Mouse (Mus musculus): ENCODE results near the gene Tmem56.

The Tmem56 gene

DNA sequence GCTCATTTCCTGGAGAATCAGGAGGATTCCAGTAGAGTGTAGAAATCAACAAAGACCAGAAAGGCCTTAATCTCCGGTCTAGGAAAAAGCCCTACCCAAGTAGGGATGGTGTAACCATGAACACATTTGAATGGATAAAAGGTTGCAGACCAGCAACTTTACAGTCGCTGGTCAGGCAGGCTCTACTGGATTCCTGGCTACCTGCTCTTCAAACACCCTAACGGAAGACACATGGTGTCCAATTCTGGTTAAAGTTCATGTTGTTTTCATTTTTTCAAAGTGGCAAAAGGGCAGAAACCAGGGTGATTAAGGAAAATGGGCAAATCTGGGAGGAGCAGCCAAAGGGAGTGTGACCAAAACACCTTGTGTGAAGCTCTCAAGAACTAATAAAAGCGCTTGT lies 5.9 kb downstream of the Tmem56 start:
- DNase-seq, result no peak

DNA sequence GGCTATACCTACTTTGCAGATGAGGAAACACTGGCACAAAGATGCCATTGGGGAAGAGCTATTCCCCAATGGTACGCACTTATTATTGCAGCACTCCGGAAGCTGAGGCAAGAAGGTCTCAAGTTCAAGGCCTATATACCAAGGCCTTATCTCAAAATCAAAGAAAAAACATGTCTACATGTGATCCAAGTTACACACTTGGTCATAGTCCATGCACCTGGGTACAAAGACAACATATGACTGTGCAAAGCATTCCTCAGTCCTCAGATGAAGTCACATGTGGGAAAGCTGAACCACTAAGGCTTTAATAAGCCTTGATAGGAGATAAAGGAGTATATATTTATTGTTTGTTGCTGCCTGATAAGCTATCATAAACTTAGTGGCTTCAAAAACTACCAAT lies 8.9 kb downstream of the Tmem56 start:
- DNase-seq, result no peak

- no peak for DNase-seq
Observed at GRCm38 (mm10) chr3:121272577-121272976, 10.3 kb downstream of the Tmem56 start.

DNA sequence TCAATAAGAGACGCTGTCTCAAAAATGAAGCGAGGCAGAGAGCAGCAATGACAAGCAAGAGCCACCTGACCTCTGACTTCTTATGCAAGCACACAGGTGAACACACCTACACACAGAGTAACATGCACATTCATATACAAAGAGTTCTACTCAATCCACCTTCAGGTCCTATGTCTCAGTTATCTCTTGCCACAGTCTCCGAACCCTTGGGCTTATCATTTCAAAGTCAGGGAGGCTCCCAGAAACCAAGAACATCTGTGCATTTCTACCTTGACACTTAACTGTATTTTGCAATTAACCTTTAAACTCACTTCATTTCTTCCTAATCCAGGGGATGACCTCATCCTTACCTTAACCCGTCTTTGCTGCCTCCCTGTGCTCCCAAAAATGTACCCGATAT lies 15.6 kb downstream of the Tmem56 start:
- DNase-seq, result no peak

DNA sequence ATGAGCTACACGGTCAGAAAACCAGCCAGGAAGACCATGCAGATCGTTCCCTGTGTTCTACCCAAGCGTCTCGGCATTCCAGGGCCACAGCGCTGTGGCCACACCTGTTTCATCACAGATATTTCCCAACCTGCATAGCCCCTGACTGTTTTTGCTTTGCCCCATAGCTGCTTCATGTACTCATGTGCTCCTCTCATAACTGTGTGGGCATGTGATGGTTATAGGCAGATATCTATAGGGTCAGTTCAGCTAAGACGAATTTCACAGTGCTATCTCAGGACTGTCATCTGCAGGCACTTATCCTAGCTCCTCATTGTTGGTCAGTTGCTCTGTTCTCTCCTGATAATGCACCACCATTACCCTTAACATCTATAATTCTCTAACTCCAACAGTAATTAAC lies 18.7 kb downstream of the Tmem56 start:
- DNase-seq, result no peak

DNA sequence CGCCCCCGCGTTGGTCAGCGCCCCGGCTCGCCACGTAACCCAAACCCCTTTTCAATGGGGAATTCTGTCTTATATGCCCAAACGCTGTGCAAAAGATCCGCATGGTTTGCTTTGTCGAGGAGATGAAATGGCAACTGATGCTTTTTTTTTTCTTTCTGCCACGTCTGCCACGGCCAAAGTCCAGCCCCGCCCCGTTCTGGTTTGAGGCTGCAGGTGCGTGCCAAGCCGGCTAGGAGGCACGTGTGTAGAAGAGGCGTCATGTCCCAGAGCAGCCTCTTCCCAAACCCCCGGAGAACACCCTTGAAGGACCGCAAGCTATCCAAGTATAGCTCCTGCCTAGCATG lies 19.7 kb downstream of the Tmem56 start:
- DNase-seq, result peak; percentile 57

GRCm38 (mm10) chr3:121262521-121263204 lies 20.2 kb downstream of the Tmem56 start:
- peak; percentile 53 for DNase-seq

GRCm38 (mm10) chr3:121261939-121262520 lies 20.9 kb downstream of the Tmem56 start:
- DNase-seq, result no peak

DNA sequence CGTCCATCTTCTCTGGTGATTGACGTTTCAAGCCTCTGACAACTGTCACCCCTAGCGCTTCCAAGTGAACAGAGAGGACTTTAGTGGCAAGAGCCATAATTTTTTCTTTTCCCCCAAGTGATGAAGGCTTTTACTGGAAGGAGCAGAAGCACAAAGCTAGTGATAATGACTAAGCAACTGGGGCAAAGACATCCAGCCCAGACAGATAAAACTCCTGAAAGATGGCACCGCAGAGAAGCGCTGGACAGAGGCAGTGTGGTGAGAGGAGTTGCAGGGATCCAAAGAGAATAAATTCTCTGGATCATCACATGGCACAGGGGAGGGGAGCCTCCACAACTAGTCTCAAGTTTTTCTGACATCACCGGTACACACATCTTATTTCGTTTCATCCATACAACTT lies 21.6 kb downstream of the Tmem56 start:
- no peak for DNase-seq

DNA sequence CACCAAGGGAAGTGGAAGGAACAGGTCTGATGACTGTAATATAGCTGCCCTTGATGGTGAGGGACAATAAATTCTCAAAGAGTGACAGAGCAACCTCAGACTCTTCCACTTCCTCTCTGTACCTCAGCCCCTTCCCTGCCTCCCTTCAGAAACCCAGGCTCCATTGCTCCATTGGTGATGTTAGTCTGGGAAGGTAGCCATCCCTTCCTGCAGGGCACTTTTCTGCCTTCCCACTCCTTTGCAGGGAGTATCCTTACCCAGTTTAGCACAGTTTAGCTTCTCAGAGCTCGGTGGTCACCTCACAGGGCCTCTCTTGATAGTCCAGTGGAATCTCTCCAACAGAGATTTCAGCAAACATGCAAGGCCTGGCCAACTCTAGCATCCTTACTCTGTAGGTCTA lies 22.1 kb downstream of the Tmem56 start:
- DNase-seq, result no peak

GRCm38 (mm10) chr3:121260041-121260440 lies 22.9 kb downstream of the Tmem56 start:
- DNase-seq, result no peak

DNA sequence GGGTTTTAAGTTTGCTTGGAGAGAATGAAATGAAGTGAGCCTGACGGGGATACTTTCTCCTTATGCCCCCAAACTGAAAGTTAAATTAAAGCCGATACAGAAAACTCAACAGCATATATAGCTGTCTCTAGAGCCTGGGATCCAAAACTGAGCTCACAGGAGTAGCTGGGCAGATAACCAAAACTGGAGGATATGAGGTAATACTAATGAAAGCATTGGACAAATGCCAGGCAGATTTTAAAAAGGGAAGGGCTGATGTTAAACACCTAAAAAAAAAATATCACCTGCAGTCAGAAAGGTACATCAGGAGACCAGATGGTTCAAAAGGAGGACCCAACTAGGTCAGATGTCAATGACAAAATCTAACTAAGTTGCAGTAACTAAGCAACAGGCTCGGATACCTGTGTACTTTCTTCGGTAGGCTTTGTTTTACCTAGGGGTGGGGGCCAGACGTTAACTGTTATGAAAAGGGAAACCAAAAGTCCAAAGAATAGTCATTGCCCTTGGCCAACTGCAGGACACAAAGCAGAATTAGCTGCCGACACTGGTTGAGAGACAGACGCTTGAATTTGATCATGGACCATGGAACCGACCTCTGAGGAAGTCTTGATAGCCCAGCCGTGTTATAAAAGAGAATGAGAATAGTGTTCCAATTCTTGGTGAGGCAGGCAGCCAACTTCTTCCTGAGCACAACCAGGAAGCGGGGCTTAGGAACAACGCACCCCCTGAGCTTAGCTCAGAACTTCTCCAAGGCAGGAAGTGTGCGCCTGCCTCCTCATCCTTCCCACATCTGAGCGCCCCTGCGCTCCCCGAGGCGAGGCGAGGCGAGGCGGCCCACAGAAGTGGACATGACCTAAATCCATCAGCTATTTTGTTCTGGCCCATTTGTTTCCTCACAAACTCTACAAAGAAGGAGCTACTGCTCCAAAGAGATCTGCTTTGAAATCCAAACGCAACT lies 24.1 kb downstream of the Tmem56 start:
- peak; percentile 8 for DNase-seq

GRCm38 (mm10) chr3:121257418-121257817 lies 25.5 kb downstream of the Tmem56 start:
- no peak for DNase-seq

DNA sequence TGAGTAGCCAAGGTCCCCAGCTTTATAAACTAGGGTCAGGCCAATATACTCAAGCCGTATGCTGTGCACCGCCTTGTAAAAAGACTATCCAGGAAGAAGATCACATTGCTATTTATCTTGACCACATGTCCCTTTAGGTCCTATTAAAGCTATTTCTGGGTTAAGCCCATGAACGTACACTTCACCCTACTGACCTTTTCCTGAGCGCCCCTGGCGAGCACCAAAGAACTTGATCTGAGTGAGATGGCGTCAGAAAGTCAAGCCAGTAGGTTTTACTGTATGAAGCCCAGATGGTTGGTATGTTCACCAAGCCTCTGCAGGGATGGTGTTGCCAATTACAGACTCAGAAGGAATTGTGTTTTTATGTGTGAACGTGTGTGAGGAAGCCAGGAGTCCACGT lies 26.8 kb downstream of the Tmem56 start:
- DNase-seq, result no peak

DNA sequence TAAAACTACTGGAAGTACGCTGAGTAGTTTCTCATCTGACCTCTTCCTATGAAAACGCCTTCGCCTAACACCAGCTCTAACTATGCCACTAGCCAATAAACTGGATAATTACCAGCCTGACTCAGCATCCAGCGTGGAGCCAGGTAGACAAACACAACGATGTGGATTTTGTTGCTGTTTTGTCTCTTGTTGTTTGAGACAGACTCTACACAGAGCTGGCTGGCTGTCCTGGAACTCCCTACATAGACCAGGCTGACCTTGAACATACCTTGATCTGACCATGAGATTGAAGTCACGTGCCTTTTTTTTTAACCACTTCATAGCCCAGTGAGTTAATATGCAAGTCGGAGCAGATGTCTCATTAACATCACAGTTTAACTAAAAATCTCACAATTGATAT lies 27.4 kb downstream of the Tmem56 start:
- DNase-seq, result no peak

- peak; percentile 23 for DNase-seq
Observed at GRCm38 (mm10) chr3:121250576-121251433, 32.1 kb downstream of the Tmem56 start.

GRCm38 (mm10) chr3:121250048-121250447 lies 32.9 kb downstream of the Tmem56 start:
- peak; percentile 60 for DNase-seq

DNA sequence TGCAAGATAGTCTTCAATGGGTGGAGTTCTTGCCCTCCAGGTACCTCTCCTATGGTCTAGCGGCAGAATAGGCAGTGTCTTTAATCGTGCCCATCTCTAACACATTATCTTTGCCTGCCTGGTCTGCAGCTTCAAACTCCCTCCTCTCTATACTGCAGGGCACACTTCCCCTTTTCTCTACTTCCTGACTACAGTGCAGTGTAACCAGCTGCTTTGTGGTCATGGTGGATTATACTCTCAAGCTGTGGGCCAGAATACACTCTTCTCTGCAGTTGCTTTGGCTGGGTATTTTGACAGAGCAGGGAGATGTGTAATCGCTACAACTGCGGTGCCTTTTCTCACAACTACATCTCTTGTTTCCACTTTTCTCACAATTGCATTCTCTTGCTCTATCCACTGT lies 40.0 kb downstream of the Tmem56 start:
- no peak for DNase-seq

DNA sequence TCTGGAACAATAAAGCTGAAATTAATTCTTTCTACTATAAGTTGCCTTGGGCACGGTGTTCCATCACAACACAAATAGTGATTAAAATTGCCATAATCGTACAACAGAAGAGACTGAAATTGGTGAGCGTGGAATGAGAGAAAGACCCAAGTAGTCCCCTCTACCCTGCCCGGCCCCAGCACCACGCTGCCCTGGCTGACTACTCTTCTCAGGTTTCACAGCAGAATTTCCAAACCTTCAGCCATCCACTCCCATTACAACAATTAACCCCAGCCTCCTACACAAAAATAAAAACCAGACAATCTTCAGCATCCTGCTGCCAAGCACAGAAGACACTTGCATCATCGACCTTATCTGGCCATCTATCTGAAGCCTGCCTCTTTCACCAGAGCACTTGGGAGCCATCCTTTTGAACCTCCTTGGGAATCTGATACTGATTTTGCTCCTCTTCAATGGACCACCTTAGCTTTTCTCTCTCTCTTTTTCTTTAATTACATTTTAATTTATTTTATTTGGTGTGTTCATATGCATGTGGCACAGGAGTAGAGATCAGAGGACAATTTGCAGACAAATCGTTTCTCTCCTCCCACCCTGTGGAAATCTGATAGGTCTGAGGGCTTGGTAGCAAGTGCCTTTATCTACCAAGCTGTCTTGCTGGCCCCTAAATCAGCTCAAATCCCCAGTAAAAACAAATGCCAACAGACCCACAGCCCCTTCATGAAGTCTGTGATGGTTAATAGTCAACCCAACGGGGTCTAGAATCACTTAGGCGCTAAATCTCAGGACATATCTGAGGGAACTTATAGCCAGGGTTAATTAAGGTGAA lies 40.6 kb downstream of the Tmem56 start:
- no peak for DNase-seq

GRCm38 (mm10) chr3:121240362-121241040 lies 42.4 kb downstream of the Tmem56 start:
- no peak for DNase-seq

DNA sequence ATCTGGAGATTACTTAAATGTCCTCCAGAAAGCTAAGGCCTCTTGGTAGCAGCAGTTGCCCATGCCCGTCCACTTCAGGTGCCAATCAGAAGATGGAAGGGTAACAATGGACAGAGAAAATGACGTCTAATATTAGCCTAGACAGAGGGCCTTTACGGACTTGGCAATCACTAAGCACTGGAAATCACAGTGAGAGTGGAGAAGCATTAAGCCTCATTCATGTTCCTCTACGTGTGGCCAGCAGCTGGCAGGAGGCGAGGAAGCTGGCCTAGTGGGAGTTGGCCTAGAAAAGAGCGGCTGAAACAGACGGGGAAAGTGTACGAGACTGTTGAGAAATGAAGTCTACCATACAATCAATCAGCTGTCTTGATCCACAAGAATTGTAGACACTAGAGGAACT lies 43.8 kb downstream of the Tmem56 start:
- DNase-seq, result no peak
